Mouse (Mus musculus) ovary, postnatal 14 days (tissue): ENCODE results near the gene Abhd16a.

Experiments used
- DNase-seq: peaks from one replicate; pipeline ENCODE4 v3.0.0; 2022; ENCODE audit warnings: low spot score

Abhd16a gene

DNA sequence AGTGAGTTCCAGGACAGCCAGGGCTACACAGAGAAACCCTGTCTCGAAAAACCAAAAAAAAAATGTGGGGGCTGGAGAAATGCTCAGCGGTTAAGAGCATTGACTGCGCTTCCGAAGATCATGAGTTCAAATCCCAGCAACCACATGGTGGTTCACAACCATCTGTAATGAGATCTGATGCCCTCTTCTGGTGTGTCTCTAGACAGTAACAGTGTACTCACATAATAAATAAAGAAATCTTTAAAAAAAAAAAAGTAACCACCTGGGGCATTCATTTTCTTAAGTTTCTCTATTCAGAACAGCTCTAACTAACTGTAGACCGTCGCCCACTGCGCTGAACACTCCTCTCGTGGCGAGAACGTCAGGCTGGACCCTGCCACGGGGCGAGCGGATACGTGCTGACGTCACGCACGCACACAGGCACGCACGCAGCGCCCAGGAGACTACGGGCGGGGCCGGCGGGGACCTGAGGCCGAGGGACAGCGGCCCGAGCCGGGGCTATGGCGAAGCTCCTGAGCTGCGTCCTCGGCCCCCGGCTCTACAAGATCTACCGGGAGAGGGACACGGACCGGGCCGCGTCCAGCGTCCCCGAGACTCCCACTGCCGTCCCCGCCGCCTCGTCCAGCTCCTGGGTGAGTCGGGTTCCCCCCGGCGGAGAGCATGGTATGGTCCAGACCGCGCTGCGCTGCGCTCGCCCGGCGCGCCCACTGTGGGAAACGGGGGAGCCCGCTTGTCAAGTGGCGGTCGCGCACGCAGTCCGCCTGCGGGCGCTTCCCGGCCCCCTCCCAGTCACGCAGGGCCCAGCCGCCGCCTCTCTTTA lies at the start of gene Abhd16a:
TSS of gene Abhd16a (plus strand) at position 439 of the 820 bp plus-strand sequence.
- peak; percentile 86 for DNase-seq

DNA sequence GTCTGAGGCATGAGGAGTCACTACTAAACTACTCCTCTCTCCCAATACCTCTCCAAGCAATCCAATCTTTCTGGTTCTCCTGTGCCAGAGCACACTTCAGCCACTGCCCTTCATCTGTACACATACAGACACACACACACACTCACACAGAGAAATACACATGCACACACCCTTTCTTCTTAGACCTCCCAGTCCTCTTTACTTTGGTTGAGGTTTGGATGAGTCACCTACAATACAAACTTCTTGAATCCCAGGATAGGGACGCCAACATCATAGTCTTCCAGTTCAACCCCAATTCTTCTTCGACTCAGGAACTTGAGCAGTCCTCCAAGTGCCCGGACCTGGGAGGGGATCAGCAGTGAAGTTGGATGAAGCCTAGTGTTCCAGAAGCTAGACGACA lies 45.3 kb upstream of the Abhd16a start:
- DNase-seq = no peak

DNA sequence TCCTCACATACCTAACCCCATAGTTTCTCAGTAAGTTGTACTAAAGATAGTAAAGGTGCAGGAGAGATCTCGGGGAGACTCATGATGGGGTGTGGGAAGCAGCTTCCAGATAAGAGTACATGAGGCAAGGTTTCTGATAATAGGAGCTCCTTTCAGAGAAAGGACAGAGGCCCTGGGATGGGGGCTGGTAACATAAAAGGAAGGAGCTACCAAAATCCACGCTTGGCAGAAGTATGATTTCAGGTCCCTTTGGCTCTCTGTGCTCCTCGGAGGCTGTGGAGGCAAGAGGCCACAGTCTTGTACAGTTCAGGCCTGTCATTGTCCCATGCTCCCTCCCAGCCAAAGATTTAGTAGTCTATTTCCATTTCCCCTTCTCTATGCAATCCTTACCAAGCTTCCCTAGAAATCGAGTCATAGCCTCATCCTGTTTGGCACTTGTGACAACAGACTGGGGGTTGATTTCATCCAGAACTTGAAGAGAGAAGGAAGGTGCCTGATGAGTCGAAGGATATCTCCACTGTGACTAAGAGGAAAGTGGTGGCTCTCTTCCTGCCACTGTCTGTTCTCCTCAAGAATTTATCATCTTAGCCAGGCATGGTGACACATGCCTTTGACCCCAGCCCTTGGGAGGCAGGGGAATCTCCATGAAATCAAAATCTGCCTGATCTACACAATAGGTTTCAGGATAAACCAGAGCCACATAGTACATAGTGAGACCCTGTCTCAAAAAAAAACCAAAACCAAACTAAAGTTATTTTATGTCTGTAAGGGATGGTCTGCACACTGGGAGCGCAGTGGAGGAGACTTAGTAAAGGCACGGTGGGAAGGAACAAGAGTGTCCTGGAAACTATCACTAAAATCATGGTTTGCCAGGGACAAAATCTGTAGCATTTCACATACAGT lies 43.9 kb upstream of the Abhd16a start:
- no peak for DNase-seq

DNA sequence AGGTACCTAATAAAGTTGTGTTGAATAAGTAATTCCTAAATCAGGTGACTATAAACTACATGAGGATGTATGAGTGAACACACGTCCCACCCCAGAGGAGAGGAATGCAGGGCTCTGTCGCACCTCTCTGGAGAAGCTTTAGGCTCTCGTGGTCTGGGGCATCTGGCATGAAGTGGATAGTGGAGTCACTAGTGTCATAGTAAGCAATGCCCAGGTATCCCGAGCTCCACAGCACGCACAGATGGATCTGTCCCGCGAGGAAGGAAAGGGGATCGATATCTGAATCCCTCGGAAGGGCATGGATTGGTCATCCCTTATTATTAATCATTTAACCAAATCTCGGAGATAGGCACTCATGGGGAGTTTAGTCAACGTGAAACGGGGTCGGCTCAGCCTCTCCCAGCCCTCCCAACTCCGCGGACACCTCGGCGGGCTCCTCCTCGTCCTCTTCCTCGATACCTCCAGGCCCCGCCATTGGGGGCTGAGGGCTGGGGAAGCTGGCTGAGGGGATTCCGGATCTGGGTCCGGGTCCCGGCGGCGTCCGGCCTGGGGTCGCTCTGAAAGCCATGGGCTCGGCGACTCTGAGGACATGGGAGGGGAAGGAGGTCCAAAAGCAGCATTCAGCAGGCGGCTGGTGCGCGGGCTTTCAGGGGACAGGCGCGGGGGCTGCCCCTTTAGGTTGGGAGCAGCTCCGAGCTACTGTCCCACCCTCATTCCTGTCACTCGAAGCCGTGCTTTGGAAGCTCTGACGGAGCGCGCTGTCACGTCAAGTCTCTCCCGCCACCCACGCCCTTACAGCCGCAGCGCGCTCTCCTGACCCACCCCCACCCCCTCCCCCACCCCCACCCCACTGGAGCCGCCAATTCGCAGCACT lies 43.0 kb upstream of the Abhd16a start:
- DNase-seq = no peak

DNA sequence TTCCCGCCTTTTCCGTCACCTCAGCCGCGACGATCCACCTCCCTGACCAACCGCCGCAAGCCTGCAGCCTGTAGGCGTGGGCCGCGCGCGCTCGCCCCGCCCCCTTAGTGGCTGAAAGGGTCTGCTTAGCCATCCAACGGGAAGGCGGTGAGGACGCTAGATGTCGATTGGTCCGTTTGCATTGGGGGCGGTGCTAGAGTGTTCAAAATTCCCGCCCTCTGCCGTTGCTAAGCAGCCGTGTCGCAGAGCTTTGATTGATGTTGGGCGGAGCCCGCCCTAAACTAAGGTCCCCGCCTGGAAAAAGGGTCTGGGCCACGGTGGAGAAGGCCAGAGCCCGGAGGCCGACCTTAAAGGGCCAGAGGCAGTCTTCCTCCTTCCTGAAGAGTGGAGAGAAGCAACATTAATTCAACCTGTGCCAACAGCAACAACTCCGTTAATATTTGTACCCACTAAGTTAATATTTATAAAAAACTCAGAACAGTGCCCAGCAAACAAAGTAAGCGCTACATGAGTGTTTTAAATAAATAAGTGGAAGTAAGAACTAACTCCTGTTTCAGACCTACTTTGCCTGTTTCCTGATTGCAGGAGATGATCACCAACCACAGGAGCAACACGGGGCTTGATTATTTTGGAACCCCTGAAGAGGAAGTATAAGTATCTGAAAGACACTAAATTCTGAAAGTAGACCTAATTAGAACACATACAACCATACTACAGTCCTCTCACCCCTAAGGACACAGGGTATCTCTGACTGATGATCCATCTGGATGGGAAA lies 42.2 kb upstream of the Abhd16a start, which contains the start of gene Msh5:
TSS of gene Msh5 (minus strand) at position 65 of the 775 bp plus-strand sequence.
- peak; percentile 96 for DNase-seq

DNA sequence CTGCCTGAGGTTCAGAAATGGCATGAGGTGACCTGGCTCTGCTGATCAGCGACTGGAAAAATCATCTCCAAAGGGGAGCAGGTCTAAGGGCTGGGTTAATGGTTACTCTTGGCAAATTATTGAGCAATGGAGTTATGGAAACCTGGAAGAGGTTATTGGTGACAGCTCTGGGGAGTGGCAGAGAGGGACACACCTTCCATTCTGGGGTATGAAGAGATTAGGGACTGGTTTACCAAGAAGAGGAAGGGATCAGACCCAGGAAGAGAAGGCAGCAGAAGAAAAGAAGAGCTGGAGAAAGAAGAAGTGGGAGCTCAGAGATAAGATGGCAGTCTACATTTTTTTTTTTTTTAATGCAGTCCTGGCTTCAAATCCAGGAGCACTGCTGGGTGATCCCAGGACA lies 41.4 kb upstream of the Abhd16a start:
- no peak for DNase-seq

DNA sequence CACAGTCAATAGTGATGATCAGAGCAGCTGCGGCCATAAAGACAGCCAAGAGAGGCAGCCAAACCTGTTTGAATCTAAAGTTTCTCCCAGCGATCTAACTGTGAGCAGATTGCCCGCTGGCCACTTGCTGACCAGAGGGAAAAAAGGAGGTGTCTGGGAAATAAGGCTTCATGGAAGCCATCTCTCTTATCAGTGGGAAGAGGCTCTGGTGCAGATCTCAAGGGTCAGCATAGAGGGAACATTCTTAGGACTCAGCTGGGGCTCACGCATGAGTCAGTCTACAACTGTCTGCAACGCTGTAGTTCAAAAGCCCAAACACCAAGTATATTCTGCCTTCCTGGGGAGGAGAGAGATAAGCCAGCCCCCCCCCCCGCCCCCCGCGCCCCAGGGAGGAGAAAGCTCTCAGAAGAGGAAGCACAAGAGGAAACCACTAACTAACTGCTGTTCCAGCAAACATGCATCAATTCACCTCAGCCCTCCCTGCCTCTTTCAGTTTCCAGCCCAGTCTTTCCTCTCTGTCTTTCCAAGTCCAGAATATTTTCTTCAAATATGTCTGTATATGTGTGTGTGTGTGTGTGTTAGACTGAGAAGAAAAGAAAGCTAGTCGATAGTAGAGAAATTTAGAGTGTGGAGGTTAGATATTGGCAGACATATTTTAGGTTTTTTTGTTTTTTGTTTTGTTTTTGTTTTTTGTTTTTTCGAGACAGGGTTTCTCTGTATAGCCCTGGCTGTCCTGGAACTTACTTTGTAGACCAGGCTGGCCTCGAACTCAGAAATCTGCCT lies 40.7 kb upstream of the Abhd16a start:
- DNase-seq = no peak

DNA sequence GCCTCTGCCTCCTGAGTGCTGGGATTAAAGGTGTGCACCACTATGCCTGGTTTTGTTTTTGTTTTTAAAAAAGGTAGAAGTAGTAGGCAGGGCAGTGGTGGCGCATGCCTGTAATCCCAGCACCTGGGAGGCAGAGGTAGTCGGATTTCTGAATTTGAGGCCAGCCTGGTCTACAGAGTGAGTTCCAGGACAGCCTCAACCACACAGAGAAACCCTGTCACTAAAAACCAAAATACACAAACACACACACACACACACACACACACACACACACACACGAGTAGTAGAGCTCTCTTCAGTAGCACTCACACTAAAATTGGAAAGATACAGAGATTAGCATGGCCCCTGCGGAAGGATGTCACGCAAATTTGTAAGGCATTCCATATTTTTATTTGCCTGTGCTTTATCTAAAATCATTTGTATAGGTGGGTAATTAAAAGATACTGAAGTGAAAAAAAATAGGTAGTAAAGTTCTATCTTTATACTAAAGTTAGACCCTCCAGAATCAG lies 40.1 kb upstream of the Abhd16a start:
- DNase-seq = no peak

DNA sequence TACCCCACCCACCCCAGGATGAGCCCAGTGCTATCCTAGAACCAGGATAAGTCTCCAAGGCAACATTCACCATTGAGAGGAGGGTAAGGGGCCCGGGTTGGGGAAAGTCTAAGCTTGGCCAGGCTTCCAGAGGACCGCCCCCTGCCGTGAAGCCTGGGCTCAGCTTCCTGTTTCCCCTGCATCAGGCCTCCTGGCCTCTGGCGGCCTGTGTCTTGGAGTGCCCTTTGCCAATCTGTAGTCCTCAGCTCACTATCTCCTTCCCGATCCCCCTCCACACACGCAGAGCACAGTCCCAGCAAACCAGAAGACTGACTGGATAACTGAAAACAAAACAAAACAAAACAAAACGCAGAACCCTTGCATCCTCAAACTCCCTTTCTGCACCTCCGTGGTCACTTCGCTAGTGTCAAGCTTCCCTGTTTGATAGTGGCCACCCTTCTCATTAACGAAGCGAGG lies 39.5 kb upstream of the Abhd16a start, which contains the start of gene Clic1:
TSS of gene Clic1 (plus strand) at position 406 of the 456 bp plus-strand sequence.
- DNase-seq = peak; percentile 51

DNA sequence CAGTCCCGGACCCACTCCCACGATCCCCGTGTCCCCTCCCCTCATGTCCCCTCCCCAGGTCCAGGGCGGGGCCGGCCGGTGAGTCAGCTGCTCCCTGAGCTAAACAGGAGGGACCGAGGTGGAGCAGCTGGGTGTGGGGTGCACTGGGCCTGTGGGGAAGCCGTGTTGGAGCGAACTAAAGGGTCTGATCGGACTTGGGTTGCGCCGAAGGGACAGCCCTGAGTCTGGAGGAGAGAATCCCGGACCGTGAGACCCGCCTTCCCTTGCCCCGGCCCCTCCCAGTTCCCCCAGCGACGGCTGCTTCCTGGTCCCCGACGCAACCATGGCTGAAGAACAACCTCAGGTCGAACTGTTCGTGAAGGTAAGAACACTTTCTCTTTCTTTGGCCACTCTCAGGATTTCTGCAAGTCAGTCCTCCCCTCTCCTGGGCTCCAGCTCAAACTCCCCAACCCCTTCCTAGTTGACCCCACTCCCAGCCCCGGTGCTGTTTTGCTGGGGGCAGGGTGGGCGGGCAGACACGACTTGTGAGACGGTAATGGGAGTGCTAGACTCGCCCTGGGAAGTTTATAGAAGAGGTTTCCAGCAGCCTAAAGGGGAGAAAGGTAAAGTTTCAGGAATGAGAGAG lies 38.8 kb upstream of the Abhd16a start:
- peak; percentile 66 for DNase-seq

DNA sequence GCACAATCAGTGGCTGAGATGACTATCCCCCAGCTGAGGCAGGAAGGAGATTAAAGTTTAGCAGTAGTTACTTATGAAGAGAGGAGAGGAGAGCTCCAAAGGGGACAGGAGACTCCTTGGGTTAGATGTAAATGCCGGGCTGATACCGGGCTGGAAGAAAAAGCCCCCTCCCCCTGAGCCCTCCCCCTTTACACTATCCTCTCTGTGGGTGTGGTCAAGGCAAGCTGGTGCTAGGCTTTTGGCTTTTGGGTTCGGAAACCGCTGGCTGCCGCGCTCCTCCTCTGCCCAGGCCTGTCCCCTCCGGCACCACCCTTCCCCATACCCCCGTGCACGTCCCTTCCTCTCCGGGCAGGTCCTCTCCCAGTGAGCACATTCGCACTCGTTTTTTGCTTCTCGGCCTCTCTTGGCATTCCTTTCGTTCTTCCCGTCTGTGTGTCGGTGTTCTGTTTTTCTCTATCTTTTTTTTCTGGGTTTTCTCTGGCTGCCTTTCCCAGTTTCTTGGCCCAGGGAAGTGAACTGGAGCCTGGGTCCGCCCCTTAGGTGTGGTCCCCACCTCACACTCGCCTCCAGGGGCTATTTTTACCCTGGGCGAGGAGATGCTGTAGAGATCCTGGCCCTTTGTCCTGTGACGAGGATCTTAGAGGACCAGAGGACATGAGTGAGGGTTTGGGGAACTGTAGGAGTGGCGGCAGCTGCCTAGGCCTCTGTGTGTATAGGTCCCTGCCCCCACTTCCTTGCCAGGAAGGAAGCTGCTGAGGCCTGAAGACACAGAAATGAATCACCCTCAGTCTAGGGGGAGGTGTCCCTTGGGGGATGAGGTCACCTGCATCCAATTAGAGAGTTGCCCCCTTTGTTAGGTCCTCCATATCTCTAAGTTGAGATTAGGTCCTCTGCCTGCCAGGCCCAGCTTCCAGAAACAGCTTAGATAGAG lies 37.6 kb upstream of the Abhd16a start:
- no peak for DNase-seq

DNA sequence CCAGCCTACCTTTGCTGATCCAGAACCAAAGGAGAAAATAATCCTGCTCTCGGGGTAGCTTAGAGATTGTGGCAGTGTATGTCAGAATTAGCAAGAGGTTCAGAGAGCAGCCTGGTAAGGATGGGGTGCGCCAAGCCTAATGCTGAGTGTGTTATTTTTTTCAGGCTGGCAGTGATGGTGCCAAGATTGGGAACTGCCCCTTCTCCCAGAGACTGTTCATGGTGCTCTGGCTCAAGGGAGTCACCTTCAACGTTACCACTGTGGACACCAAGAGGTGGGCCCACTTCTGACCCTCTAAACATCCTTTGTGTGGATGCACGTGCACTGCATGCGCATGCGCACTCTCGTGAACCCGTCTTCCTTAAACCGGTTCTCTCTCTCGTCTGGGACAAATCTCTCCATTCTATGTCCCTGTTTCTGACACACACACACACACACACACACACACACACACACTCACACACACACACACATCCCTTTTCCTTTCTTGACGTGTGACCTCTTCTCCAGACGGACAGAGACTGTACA lies 36.7 kb upstream of the Abhd16a start:
- no peak for DNase-seq

DNA sequence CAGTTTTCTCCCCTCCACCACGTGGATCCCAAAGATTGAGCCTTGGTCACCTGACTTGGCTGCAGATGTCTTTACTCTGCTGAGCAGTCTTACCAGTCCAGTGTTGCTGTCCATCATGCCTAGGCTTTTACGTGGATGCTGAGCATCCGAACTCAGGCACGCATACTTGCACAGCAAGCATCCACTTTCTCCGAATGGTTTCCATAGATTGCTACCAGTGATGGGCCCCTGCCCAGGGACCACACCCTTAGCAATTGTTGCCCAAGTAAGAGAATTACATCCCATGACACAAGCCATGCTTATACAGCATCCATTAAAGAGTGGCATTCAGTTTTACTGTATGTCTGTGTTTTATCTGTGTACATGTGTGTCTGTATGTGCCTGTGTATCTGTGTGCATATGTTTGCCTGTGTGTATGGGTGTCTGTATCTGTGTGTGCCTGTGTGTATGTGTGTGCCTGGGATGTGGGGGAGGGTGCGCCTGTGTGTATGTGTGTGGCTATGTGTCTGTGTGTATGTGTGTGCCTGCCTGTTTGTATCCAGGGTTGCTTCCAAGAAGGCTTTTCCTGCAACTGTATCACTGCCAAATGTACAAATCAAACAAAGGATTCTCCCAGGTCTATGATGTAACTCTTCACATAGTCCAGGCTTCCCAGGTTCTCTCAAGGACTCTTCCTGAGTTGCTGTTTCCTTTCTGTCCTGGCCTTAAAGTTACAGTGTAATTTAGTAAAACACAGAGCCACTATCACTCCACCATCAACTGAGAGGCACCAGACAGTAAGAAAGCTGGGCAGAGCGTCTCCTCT lies 33.2 kb upstream of the Abhd16a start:
- DNase-seq = no peak

DNA sequence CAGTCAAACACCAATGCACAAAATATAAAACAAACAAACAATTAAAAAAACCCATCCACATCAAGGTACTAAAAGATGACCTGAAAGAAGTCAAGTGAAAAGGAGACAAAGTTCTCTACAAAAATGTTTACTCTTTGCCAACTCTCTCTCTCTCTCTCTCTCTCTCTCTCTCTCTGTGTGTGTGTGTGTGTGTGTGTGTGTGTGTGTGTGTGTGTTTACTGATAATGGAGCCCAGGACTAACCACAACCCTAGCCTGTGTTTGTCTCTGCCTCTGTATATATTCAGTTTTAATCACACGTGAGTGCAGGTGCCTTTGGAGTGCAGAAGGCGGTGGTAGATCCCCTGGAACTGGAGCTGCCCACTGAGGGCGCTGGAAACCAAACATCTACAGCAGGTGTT lies 32.0 kb upstream of the Abhd16a start:
- no peak for DNase-seq

DNA sequence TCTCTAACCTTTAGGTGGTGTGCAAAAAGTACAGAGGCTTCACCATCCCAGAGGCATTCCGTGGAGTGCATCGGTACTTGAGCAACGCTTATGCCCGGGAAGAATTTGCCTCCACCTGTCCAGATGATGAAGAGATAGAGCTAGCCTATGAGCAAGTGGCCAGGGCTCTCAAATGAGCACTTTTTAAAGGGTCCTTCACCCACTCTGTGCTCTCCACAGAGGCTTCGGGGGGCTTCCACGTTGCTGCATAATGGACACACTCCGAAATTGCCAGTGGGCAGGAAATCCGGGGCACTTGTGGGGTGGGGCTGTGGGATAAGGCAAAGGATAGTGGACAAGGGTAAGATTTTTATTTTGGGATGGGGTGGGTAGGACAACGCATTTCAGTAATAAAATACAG lies 30.7 kb upstream of the Abhd16a start:
- no peak for DNase-seq

DNA sequence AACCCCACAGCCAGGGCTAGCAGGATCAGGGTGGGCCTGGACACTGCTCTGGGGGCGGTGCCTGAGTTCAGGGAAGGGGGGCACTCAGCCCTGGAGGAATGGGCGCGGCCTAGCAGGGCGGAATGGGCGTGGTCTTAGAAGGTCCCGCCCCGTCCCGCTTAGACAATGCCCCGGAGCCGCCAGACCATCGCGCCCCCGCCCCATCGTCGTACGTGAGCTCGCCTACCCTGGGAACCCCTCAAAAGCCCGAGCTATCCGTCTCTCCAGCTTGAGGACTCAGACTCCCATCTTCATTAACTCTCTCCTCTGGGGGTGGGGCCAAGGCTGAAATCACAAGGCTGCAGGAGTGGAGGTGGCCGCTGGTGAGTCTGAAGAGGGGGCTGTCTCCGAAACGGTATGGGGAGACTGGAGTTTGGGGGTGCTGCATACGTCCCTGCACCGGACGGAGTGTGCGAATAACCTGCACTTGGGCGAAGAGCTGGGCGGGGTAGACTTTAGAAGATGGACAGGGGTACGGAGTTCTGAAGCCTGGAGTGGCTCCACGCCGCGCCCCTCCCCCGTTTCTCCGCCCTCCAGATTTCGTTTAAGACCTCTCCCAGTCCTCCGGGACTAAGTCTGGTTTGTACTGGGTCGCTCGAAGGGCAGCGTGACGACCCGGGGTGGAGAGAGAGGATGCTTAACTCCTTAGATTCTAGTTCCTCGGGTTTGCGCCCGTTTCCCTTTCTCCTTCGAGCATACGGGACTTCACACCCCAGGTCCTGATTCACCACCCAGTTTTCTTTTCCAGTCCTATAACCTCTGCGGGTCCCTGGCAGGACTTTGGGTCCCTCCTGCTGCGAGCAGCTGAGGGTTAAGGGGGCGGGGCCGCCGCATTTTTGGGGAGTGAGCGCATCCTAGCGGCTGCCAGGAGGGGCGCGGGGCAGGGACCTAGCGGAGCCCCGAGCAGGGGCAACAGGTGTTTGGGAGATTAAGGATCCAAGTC lies 29.9 kb upstream of the Abhd16a start, which contains the start of gene Ddah2:
TSS of gene Ddah2 (plus strand) at position 125 of the 982 bp plus-strand sequence.
- peak; percentile 90 for DNase-seq
